Mouse (Mus musculus) heart, postnatal 4 days (tissue): Measurements from ENCODE around the gene Spon2. TPM values are rescaled to one million over a fixed set of nuclear protein-coding genes. Genes with fewer than 3 reads are reported as not detected.

Experiments used
- DNase-seq: peaks from one replicate; pipeline ENCODE4 v3.0.0; 2021
- total RNA-seq, 2 experiments: library from RNA; stranded (reverse); gene quantifications; 2 replicates each; pipeline ENCODE4 v1.2.3; 2021

Spon2 gene
- 10 to 100 TPM; 56.8 to 62.9 TPM for total RNA-seq

GRCm38 (mm10) chr5:33218081-33218480, at the start of gene Spon2:
TSS of gene Spon2 (minus strand) at chr5:33218455.
- DNase-seq, result peak; percentile 64

DNA sequence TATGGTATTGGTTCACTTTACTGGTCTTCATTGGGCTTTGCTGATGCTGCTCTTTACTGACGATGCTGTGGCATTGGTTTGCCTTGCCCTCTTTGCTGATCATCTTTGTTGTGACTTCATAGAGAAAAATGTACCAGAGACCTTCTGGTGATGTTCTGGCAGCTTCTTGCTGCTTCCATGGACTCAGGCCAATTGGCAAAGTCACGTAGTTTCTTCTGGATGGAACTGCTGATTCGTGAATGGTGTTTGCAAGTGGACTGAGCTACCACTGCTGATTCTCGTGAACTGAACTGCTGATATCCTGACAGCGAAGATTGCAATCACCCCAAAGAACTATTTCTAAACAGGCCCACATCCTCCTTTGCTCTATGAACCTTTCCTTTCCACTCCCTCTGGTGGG, 36.2 kb upstream of the Spon2 start:
- DNase-seq, result no peak

DNA sequence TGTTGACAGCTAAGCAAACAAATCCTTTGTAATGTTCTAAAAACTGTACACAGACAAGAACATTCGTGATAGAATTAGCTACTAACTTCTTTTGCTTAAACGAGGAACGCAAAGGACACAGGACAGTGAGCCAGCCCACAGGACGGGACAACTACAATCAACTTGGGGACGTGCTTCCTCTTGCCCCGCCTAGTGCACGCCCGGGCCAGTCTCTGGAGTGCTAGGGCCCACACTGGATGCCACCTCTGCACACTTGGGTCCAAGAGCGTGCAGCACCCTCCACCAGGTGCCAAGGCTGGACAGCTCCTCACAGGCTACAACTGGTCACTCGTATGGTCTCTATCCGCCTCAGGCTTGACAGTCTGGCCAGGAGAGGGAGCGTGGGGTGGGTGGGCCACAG, 29.9 kb upstream of the Spon2 start:
- DNase-seq, result no peak

- DNase-seq, result peak; percentile 57
Observed at GRCm38 (mm10) chr5:33247387-33247786, 29.1 kb upstream of the Spon2 start.

- DNase-seq, result peak; percentile 80
Observed at GRCm38 (mm10) chr5:33245701-33246100, 27.4 kb upstream of the Spon2 start.

- no peak for DNase-seq
Observed at GRCm38 (mm10) chr5:33244377-33244920, 26.2 kb upstream of the Spon2 start.

GRCm38 (mm10) chr5:33239934-33240333, 21.7 kb upstream of the Spon2 start:
- no peak for DNase-seq

DNA sequence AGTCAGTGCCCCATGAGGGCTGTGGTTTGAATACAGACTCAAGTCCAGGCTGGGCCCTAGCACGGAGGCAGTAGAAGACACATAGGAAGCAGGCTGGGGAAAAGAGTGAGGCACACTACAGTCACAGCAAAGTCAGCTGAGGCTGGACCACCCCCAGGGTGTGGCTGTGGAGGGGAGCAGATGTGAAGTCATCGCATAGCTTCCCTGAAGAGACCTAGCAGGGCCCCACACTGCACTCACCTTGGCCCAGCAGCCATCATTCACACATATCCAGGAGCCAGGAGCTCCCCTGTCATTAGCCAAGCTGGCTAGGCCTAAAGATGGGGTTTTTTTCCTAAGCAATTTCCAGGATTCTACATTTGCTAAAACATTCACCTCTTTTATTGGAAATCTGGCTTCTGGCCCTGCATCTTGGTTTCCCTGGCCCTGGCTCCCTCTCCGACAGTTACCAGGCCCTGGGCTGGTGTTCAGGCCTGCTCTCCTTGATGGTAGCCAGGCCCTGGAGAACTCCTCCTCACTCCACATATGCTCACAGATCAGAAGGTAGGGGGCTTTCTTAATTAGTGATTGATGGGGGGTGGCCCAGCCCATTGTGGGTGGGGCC, 21.0 kb upstream of the Spon2 start:
- no peak for DNase-seq

GRCm38 (mm10) chr5:33238256-33238645, 20.0 kb upstream of the Spon2 start:
- DNase-seq, result no peak

GRCm38 (mm10) chr5:33237600-33238255, 19.5 kb upstream of the Spon2 start:
- no peak for DNase-seq

DNA sequence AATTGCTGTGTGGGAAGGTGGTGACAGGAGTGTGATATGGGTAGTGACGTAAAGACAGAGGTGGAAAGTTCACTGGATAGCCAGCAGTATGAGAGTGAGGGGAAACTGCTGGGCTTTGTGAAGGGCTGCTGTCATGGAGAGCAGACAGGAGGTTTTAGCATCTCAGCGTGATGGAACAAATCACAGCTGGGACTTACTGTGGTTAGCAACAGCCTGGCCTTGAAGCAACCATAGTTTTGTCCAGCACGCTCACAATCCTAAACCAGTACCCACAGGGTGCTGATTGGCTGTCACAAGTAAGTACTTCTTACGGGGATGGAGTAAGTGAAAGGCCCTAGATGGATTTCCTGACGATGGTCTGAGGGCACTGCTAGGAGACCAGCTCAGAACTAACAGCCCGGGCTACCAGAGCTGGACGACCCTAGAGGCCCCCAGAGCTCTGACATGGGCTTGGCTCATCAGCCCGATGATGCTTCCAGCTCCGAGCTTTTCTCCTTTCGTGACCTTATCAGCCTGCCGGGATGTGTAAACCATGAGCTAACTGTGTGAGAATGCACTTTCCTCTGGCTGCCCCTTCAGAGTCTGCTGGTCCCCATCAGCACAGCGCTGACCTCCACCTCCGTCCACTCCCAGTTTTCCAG, 16.3 kb upstream of the Spon2 start:
- peak; percentile 70 for DNase-seq

GRCm38 (mm10) chr5:33232791-33233190, 14.5 kb upstream of the Spon2 start:
- DNase-seq, result no peak

- peak; percentile 55 for DNase-seq
Observed at GRCm38 (mm10) chr5:33230285-33230684, 12.0 kb upstream of the Spon2 start.

- DNase-seq, result peak; percentile 64
Observed at GRCm38 (mm10) chr5:33228428-33228827, 10.2 kb upstream of the Spon2 start.

DNA sequence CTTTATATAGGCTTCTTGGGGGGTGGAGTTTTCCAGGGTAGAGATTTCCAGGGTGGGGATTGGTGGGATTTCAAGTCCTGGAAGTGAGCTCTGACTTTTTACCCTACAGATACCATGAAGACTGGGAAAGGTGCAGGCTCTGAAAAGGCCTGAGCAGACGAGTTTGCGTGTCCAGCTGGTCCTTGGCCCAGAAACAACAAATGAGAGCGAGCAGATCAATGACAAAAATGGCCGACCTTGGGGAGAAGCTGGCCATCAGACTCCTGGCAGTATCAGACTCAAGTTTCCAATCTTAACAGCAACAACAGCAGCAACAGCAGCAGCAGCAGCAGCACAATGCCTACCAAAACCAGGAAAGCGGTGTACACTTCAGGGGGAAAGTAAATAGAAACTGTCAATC, 7.4 kb upstream of the Spon2 start:
- DNase-seq, result no peak

GRCm38 (mm10) chr5:33224491-33224890, 6.2 kb upstream of the Spon2 start:
- no peak for DNase-seq

GRCm38 (mm10) chr5:33222841-33223744, 4.8 kb upstream of the Spon2 start:
- no peak for DNase-seq

- DNase-seq, result no peak
Observed at GRCm38 (mm10) chr5:33222389-33222788, 4.1 kb upstream of the Spon2 start.

- DNase-seq, result no peak
Observed at GRCm38 (mm10) chr5:33220350-33221044, 2.2 kb upstream of the Spon2 start.

DNA sequence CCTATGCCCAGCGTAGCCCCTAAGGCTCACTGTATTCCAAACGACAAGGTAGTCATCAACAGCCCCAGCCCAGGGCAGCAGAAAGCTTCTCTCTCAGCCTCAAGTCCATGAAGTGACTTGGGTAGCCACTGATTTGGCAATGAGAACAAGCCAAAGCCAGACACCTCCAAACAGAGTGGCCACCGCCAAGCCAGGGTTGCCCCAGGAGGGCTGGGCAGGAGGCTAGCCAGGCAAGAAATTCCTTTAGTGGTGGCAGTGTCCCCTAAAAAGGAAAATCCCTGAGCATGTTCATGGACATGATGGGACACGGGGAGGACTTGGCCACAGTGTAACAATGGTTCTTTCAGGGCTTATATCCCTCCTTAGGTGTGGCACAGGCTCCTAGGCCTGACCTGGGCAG, 1.6 kb upstream of the Spon2 start:
- DNase-seq, result no peak

DNA sequence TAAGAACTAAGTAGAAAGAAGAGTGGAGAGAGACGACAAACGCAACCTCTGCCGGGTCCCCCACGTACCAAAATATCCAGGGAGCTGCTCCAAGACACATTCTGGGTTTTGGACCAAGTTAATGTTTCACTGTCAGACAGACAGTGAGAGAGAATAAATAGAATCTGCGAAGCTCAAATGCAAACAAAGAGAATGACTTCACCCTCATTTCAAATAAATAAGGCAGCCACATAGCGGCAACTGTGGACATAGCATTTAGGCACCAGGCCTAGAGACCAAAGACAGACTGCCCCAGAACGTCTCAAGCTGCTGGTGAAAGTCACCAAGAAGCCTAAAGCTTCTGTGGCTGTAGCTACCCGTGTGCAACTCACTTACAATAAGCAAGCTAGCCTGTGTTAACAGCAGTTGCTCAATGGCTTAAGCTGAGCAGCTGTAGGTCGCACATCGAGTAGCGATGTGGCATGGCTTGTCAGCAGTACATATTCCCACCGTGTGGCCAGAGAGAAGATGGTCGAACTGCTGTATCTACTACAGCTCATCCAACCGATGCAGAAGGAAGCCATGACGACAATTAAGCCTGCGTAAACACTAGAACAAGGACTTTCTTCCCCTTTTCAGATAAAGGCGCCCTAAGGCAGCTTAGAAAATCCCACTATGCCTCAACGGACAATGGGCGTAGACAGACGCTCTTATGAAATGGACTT, 643 bp upstream of the Spon2 start:
- no peak for DNase-seq
